Mouse (Mus musculus): Measurements from ENCODE around the gene Lin7a. TPM values are rescaled to one million over a fixed set of nuclear protein-coding genes. Genes with fewer than 3 reads are reported as not detected.

Gene Lin7a
- total RNA-seq, 2 experiments from 2014 or later, result 57.8 to 59.6 TPM

- no peak for TF ChIP-seq CTCF (IDR thresholded peaks at IDR 0.05)
- intact Hi-C loops (cut with DNase I), result no loop called here
- Histone ChIP-seq H3K4me3 (no peak overlapping the region), H3K27ac (no peak overlapping the region)
- DNase-seq (ENCODE audit: extremely low spot score in 1 of 2, low spot score in 2 of 2), result no peak
These were observed 41.1 kb downstream of the Lin7a start for GRCm38 (mm10) chr10:107312609-107313008.

GRCm38 (mm10) chr10:107313395-107313794 lies 41.9 kb downstream of the Lin7a start:
- no peak overlapping the region for H3K4me3 ChIP-seq
- TF ChIP-seq CTCF (IDR thresholded peaks at IDR 0.05), result no peak
- H3K27ac ChIP-seq, result no peak overlapping the region
- intact Hi-C loops (cut with DNase I), result no loop called here
- no peak for DNase-seq (ENCODE audit: extremely low spot score in 1 of 2, low spot score in 2 of 2)

GRCm38 (mm10) chr10:107315251-107315650 lies 43.8 kb downstream of the Lin7a start:
- DNase-seq (ENCODE audit: extremely low spot score in 1 of 2, low spot score in 2 of 2), result no peak
- Histone ChIP-seq H3K4me3 (no peak overlapping the region), H3K27ac (no peak overlapping the region)
- no peak for TF ChIP-seq CTCF (IDR thresholded peaks at IDR 0.05)
- intact Hi-C loops (cut with DNase I), result no loop called here

GRCm38 (mm10) chr10:107315681-107316080 lies 44.2 kb downstream of the Lin7a start:
- TF ChIP-seq CTCF (IDR thresholded peaks at IDR 0.05), result no peak
- H3K4me3 ChIP-seq, result no peak overlapping the region
- H3K27ac ChIP-seq, result no peak overlapping the region
- no peak for DNase-seq (ENCODE audit: extremely low spot score in 1 of 2, low spot score in 2 of 2)
- intact Hi-C loops (cut with DNase I), result no loop called here

GRCm38 (mm10) chr10:107316100-107316499 lies 44.6 kb downstream of the Lin7a start:
- intact Hi-C loops (cut with DNase I), result no loop called here
- no peak for TF ChIP-seq CTCF (IDR thresholded peaks at IDR 0.05)
- Histone ChIP-seq H3K4me3 (no peak overlapping the region), H3K27ac (no peak overlapping the region)
- DNase-seq (ENCODE audit: extremely low spot score in 1 of 2, low spot score in 2 of 2), result no peak

- no peak for TF ChIP-seq CTCF (IDR thresholded peaks at IDR 0.05)
- DNase-seq (ENCODE audit: extremely low spot score in 1 of 2, low spot score in 2 of 2), result no peak
These were observed 48.2 kb downstream of the Lin7a start for GRCm38 (mm10) chr10:107319648-107320047.

GRCm38 (mm10) chr10:107323865-107324264 lies 52.4 kb downstream of the Lin7a start:
- no peak for DNase-seq (ENCODE audit: extremely low spot score in 1 of 2, low spot score in 2 of 2)
- no peak overlapping the region for H3K4me3 ChIP-seq
- H3K27ac ChIP-seq, result no peak overlapping the region
- intact Hi-C loops (cut with DNase I), result no loop called here
- TF ChIP-seq CTCF (IDR thresholded peaks at IDR 0.05), result no peak

More at GRCm38 (mm10) chr10:107319648-107320047, 48.2 kb downstream of the Lin7a start:
- no peak overlapping the region for H3K4me3 ChIP-seq
- intact Hi-C loops (cut with DNase I), result no loop called here
- no peak overlapping the region for H3K27ac ChIP-seq

- Histone ChIP-seq H3K27ac (no peak overlapping the region), H3K4me3 (no peak overlapping the region)
- intact Hi-C loops (cut with DNase I), result no loop called here
- no peak for TF ChIP-seq CTCF (IDR thresholded peaks at IDR 0.05)
- no peak for DNase-seq (ENCODE audit: extremely low spot score in 1 of 2, low spot score in 2 of 2)
These were observed 54.1 kb downstream of the Lin7a start for GRCm38 (mm10) chr10:107325558-107325957.

GRCm38 (mm10) chr10:107339524-107339923 lies 68.0 kb downstream of the Lin7a start:
- DNase-seq (ENCODE audit: extremely low spot score in 1 of 2, low spot score in 2 of 2), result no peak
- Histone ChIP-seq H3K4me3 (no peak overlapping the region), H3K27ac (peak overlapping the region; percentile 51)
- intact Hi-C loops (cut with DNase I), result loop anchor here (5.0 kb wide), 1 partner anchor 67 kb away; the partner anchor contains the start of gene Lin7a
- TF ChIP-seq CTCF (IDR thresholded peaks at IDR 0.05), result no peak

GRCm38 (mm10) chr10:107341151-107341550 lies 69.7 kb downstream of the Lin7a start:
- no peak for TF ChIP-seq CTCF (IDR thresholded peaks at IDR 0.05)
- intact Hi-C loops (cut with DNase I), result no loop called here
- no peak for DNase-seq (ENCODE audit: extremely low spot score in 1 of 2, low spot score in 2 of 2)
- Histone ChIP-seq H3K27ac (no peak overlapping the region), H3K4me3 (no peak overlapping the region)

- no peak overlapping the region for H3K4me3 ChIP-seq
- DNase-seq (ENCODE audit: extremely low spot score in 1 of 2, low spot score in 2 of 2), result no peak
- no peak for TF ChIP-seq CTCF (IDR thresholded peaks at IDR 0.05)
- intact Hi-C loops (cut with DNase I), result no loop called here
- no peak overlapping the region for H3K27ac ChIP-seq
These were observed 72.7 kb downstream of the Lin7a start for GRCm38 (mm10) chr10:107344200-107344599.

GRCm38 (mm10) chr10:107347842-107348241 lies 76.4 kb downstream of the Lin7a start:
- DNase-seq (ENCODE audit: extremely low spot score in 1 of 2, low spot score in 2 of 2), result no peak
- intact Hi-C loops (cut with DNase I), result no loop called here
- Histone ChIP-seq H3K27ac (no peak overlapping the region), H3K4me3 (no peak overlapping the region)
- no peak for TF ChIP-seq CTCF (IDR thresholded peaks at IDR 0.05)

GRCm38 (mm10) chr10:107351696-107352485 lies 80.4 kb downstream of the Lin7a start:
- Histone ChIP-seq H3K4me3 (no peak overlapping the region), H3K27ac (no peak overlapping the region; the same call in 1 of the 2 replicates)
- intact Hi-C loops (cut with DNase I), result no loop called here
- no peak for TF ChIP-seq CTCF (IDR thresholded peaks at IDR 0.05)
- DNase-seq (ENCODE audit: extremely low spot score in 1 of 2, low spot score in 2 of 2), result no peak

Measured in left cerebral cortex, adult 2 months (tissue).